Mouse (Mus musculus) embryonic fibroblast, embryonic 13.5 days (primary cell): ENCODE results near the gene Zdhhc22. TPM values are rescaled to one million over a fixed set of nuclear protein-coding genes. Genes with fewer than 3 reads are reported as not detected.

ENCODE experiments used
- H3K27ac ChIP-seq: 2 replicates; pipeline ENCODE4 v1.5.1; 2012; ENCODE audit warnings: low read length, control low read depth, inconsistent platforms; ENCODE audit not compliant: insufficient read depth
- H3K4me1 ChIP-seq: 2 replicates; pipeline ENCODE4 v1.6.1; 2011; ENCODE audit warnings: low read length; ENCODE audit not compliant: control insufficient read depth, insufficient read depth
- H3K4me3 ChIP-seq: 2 replicates; pipeline ENCODE4 v1.5.1; 2011; ENCODE audit warnings: mild to moderate bottlenecking, control low read depth, low read length; ENCODE audit not compliant: insufficient read depth
- CTCF ChIP-seq: IDR thresholded peaks from 2 replicates; pipeline ENCODE4 v1.5.1; 2011; ENCODE audit warnings: mild to moderate bottlenecking, control low read depth, low read length, moderate library complexity, borderline replicate concordance; ENCODE audit not compliant: insufficient read depth
- POLR2A ChIP-seq: IDR thresholded peaks from 2 replicates; pipeline ENCODE4 v1.6.1; 2011; ENCODE audit warnings: low read depth, mild to moderate bottlenecking, control low read depth, low read length, moderate library complexity
- polyA plus RNA-seq: library from polyadenylated mRNA; stranded (reverse); fragments of >200 nt; gene quantifications from 2 replicates; pipeline ENCODE4 v1.2.4, GENCODE M21; 2011; ENCODE audit warnings: low read depth; ENCODE audit not compliant: missing spikeins, insufficient read length

The Zdhhc22 gene
- polyA plus RNA-seq: not detected in 2 replicates

DNA sequence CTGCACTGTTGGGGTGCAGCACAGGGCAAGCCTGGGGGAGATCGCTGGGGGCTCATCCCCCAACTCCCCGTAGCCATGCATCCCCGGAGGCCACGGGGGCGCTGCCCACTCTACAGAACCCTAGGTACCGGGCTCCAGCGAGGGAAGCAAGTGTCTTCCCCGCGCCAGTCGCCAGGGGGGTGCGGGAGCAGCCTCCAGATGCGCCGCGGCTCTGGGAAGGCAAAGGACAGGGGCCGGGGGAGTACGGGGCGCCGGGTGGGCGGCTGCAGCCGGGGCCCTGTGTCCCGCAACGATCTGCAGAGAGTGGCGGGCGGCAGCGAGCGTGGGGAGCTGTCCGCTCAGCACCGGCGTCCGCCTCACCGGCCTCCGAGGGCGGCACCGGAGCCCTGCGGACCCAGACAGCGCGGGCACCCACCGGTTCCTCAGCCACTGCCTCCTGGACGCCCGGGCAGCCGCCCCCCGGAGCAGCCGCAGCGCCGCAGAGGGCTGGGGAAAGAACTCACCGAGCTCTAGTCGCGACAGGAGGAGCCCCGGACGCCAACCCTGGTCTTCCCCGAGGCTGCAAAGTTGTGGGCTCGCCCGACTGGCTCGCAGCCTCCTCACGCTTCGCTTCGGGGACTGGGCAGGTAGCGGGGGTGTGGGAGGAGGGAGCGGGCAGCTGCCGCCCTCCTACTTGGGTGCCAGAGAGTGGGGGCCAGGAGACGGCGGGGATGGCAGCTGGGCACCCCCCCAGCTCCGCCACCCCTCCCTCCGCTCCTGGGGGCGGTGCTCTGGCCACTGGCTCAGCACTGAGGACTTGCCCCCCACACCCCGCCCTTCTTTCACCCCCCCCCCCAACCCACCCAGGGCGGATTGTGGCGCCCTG lies at the start of gene Zdhhc22:
TSS of gene Zdhhc22 (minus strand) at position 541 of the 865 bp plus-strand sequence.
- Histone ChIP-seq H3K27ac (no peak within 1 kb of the TSS), H3K4me3 (no peak within 1 kb of the TSS), H3K4me1 (no peaks in the 10 kb centered on the region; the same call in 1 of the 2 replicates)
- TF ChIP-seq CTCF: no peak
- no peak for TF ChIP-seq POLR2A

DNA sequence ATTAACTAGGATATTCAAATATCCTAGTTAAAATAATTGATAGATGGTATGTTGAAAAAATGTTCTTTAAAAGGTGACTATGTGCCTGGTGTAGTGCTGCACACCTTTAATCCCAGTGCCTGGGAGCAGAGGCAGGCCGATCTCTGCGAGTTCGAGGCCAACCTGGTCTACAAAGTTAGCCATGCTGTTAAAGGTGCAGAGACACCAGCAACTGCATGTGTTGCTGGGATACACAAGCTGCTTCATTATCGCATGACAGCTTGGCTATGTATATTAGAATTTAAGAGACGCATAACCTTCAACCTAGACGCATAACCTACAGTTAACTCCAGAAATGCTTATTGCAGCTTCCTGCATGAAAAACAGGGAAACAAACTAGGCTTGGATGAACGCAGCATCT lies 46.4 kb upstream of the Zdhhc22 start:
- Histone ChIP-seq H3K4me3 (no peak overlapping the region), H3K27ac (no peak overlapping the region), H3K4me1 (no peaks in the 10 kb centered on the region)
- TF ChIP-seq POLR2A (no peak), CTCF (no peak)

DNA sequence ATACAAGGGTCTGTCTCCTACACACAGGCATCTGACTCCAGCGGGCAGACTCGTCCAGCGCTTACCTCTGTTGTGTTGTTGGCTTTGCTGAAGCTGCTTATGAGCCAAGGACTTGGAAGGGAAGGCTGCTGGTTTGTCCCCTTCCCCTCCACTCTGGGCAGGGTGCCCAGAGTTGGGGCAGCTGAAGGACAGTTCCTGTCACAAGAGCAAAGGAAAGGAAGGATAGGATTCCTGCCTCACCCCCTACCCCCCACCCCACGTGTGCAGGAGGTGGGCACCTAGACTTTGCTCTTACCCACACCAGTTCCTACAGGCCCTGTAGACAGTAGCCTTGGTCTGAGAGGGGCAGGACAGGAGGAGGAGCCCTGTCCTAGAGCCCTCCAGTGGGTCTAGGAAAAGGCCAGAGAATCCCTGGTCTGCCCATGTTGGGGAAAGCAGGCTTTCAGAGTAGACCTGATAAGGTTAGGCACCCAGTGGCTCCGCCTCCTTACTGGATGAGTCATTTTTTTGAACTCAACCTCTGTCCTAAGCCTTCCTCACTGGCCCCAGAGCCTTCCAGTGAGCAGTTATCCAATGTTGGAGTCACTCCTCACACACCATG lies 41.0 kb upstream of the Zdhhc22 start:
- no peak overlapping the region for H3K4me3 ChIP-seq
- TF ChIP-seq POLR2A (no peak), CTCF (no peak)
- H3K27ac ChIP-seq: no peak overlapping the region
- H3K4me1 ChIP-seq: no peaks in the 10 kb centered on the region

DNA sequence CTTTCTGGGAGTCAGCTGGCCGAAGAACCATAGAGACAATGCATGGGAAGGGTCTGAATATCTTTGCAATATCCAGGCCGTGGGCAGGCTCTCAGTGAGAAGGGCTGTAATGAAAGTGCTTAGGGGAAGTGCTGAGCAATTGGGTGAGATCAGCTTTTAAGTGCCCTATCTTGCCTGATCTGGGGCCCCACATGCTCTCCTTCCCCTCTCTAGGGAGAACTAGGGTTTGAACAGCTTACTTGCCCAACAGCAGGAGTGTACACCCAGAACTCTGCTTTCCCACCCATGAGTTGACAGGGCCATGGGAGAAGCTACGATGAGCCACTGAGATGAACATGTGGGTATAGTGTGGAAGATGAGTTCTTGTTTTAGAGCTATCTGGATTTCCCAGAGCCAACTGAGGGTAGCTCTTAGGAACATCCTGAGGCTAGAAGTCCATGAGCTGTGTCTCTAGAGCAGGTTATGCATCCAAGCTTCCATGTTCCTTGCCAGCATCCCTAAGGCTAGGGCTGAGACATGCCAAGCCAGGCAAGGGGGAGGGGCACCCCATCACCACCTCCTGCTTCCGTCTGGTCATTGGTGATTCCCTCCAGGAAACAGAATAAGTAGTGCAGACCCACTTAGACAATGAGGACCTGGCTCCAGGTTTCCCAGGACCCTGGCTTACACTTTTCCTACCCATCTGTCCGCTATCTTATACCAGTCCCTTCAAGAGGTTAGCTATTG lies 39.2 kb upstream of the Zdhhc22 start:
- no peak overlapping the region for H3K4me3 ChIP-seq
- TF ChIP-seq CTCF (no peak), POLR2A (no peak)
- no peak overlapping the region for H3K27ac ChIP-seq
- H3K4me1 ChIP-seq: no peaks in the 10 kb centered on the region

DNA sequence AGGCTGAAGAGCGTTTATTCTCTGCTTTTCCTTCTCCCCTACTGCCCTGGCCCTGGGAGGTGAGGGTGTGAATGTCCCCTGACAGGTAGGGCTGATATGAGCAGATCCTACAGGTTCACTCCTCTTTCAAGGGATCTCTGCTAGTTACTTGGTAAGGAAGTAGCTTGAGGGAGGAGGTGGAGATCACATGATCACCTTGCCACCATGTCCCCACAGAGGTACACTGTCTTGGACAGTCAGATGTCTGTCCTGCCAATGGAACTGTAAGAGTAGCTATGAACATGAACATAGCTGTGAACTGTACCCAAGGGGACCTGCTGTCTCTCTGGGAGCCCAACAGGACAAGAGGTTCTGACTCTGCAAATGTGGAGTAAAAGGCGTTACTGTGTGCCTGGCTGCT lies 37.8 kb upstream of the Zdhhc22 start:
- TF ChIP-seq POLR2A: no peak
- TF ChIP-seq CTCF: no peak
- no peak overlapping the region for H3K27ac ChIP-seq
- H3K4me3 ChIP-seq: no peak overlapping the region
- no peaks in the 10 kb centered on the region for H3K4me1 ChIP-seq

DNA sequence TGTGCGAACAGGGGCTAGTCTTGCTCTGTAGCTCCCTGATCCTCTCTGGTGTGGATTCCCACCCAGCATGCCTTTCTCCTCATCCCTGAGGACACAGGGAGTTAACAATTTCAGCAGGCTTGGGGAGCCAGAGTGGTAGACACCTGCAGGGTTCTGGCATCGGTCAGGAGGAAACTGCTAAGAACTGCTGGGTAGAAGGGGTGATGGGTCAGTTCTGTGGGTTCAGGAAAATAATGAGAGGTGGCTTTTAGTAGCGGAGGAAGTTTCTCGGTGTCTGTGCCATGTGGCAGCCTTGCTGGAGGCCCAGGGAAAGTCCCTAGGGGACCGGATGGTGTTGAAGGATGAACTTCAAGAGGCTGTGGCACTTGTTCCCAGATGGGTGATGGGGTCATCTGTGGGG lies 37.2 kb upstream of the Zdhhc22 start:
- H3K4me1 ChIP-seq: no peaks in the 10 kb centered on the region
- no peak overlapping the region for H3K4me3 ChIP-seq
- TF ChIP-seq CTCF: no peak
- no peak for TF ChIP-seq POLR2A
- no peak overlapping the region for H3K27ac ChIP-seq

DNA sequence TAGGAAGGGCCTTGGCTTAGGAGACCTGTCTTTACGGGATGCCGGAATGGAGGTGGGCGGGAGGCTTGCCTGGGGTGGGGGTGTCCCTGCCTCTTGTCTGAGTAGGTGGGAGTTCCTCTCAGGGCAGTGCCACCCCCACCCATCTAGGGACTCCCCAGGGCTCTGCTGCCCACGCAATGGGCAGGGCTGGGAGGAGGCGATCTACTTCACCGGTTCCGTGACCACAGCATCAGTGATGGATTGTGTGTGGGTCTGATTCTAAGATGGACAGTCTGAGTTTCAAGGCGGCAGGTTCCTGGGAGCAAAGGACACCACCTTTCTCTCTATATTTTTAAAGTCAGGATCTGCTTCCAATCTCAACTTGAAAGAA lies 36.6 kb upstream of the Zdhhc22 start:
- no peak overlapping the region for H3K27ac ChIP-seq
- no peak for TF ChIP-seq CTCF
- no peak for TF ChIP-seq POLR2A
- H3K4me3 ChIP-seq: no peak overlapping the region

DNA sequence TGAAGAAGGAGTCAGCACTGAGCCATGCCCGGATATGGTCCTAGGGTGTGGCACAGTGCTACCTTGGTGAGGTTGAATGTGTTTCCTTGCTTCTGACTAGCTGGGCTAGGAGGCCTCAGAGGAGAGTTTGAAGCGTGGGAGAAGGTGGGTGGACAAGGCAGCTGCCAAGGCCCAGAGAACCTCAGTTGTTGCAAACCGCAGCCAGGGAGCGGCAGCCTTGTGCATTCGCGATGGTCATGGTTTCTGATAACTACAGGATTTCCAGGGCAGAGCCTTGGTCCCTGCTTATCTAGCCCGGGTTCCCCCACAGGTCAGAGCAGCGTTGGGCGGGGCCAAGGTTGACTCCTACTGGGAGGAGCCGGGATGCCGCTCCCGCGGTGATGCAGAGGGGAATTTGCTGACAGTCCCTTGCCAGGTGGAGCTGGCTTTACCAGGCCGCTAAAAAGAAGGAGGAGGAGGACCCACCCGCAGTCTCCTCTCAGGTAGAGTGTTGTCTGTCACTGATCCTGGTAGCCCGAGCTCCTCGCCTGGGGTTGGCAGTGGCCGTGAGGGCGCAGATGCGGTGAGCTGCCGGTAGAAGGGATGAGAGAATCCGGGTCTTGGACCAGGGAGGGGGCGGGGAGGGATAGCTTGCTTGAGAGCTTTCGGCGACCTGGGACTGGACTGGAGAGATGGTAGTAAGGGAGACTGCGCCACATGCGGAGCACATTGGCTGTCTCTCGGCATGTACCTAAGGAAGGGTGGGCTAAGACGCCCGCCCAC lies 36.1 kb upstream of the Zdhhc22 start:
- Histone ChIP-seq H3K4me3 (no peak overlapping the region), H3K27ac (no peak overlapping the region), H3K4me1 (no peaks in the 10 kb centered on the region)
- no peak for TF ChIP-seq CTCF
- TF ChIP-seq POLR2A: no peak

More for the DNA sequence above, 36.6 kb upstream of the Zdhhc22 start:
- H3K4me1 ChIP-seq: no peaks in the 10 kb centered on the region

DNA sequence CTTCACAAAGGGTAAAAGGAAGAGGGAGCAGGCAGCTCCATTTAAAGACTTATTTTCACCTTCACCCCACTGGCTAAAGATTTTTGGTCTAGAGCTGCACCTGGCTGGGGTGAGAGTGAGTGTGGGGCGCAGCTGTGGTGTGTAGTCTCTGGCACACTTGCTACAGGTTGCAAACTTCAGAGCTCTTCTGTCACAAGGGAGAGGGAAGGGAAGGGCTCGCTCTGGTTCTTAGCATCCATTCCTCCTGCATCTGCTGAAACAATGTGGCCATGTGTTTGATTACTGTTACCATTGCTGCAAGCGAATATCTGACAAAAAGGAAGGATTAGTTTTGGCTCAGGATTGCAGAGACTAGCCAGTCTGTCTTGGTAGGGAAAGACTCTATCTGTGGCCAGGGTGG lies 33.2 kb upstream of the Zdhhc22 start:
- no peak overlapping the region for H3K4me3 ChIP-seq
- TF ChIP-seq CTCF: no peak
- TF ChIP-seq POLR2A: no peak
- no peaks in the 10 kb centered on the region for H3K4me1 ChIP-seq
- H3K27ac ChIP-seq: no peak overlapping the region

DNA sequence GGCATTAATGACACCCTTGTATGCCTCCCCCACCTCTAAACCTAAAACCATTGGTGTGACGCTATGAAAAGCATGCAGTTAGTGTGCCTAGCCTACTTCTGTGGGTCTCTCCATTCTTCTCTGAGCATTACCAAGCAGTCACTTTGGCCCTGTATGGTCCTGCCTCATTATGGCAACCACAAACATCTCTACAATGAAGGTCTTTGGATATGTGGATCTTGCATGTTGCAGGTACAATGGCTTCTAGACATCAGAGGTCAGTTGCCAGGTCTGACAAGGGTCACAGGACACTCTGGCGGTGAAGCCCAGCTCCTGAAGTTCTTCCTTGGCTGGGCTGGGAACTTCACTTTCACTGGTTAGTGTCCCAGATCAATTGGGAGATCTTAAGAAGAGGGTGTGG lies 31.8 kb upstream of the Zdhhc22 start:
- no peak for TF ChIP-seq CTCF
- TF ChIP-seq POLR2A: no peak
- Histone ChIP-seq H3K4me3 (no peak overlapping the region), H3K4me1 (no peaks in the 10 kb centered on the region), H3K27ac (no peak overlapping the region)
